Mouse (Mus musculus) MEL (cell line): Measurements from ENCODE around the gene Lgr6. TPM values are rescaled to one million over a fixed set of nuclear protein-coding genes. Genes with fewer than 3 reads are reported as not detected.

ENCODE experiments used
- DNase-seq: peaks from one replicate; pipeline ENCODE4 v3.0.0; 2011; ENCODE audit warnings: low read depth, low spot score
- H3K27ac ChIP-seq: 2 replicates; pipeline ENCODE4 v1.5.1; 2012; ENCODE audit warnings: low read depth, mild to moderate bottlenecking, control low read depth, low read length, moderate library complexity; ENCODE audit not compliant: control insufficient read depth
- H3K27me3 ChIP-seq, 2 experiments: fragments of 150-350 bp in 1 of 2; sonication (generic) in 1 of 2; 2 replicates each; pipeline ENCODE4 v1.6.1; 2012; ENCODE audit warnings: low read length in 2 of 2, mild to moderate bottlenecking in 2 of 2, improper control_type of control experiment in 1 of 2, moderate library complexity in 1 of 2; ENCODE audit not compliant: insufficient read depth in 2 of 2, control insufficient read depth in 1 of 2
- H3K36me3 ChIP-seq, 2 experiments: 2 replicates each; pipeline ENCODE4 v1.6.1; 2012 to 2014; ENCODE audit warnings: low read length in 2 of 2, improper control_type of control experiment in 1 of 2, inconsistent platforms in 1 of 2, mild to moderate bottlenecking in 1 of 2; ENCODE audit not compliant: insufficient read depth in 2 of 2, control insufficient read depth in 1 of 2
- H3K4me1 ChIP-seq, 2 experiments: fragments of 150-350 bp in 1 of 2; sonication (generic) in 1 of 2; 2 replicates each; pipeline ENCODE4 v1.6.1; 2012; ENCODE audit warnings: low read length in 2 of 2, improper control_type of control experiment in 1 of 2, mild to moderate bottlenecking in 1 of 2; ENCODE audit not compliant: insufficient read depth in 2 of 2, control insufficient read depth in 1 of 2
- H3K4me3 ChIP-seq, 2 experiments: fragments of 150-350 bp in 1 of 2; sonication (generic) in 1 of 2; 2 replicates each; pipeline ENCODE4 v1.5.1; 2012; ENCODE audit warnings: low read depth in 2 of 2, low read length in 2 of 2, mild to moderate bottlenecking in 2 of 2, moderate library complexity in 2 of 2, control low read depth in 1 of 2, improper control_type of control experiment in 1 of 2; ENCODE audit not compliant: control insufficient read depth in 1 of 2, insufficient read depth in 1 of 2
- H3K79me2 ChIP-seq: 2 replicates; pipeline ENCODE4 v1.6.1; 2012; ENCODE audit warnings: mild to moderate bottlenecking, low read length, moderate library complexity; ENCODE audit not compliant: control insufficient read depth, poor library complexity, insufficient read depth
- H3K9ac ChIP-seq: 2 replicates; pipeline ENCODE4 v1.6.1; 2012; ENCODE audit warnings: low read depth, mild to moderate bottlenecking, control low read depth, low read length, moderate library complexity; ENCODE audit not compliant: control insufficient read depth, poor library complexity, severe bottlenecking
- H3K9me3 ChIP-seq: fragments of 150-350 bp; sonication (generic); replicated peaks from 2 replicates; pipeline ENCODE4 v1.6.1; 2012; ENCODE audit warnings: mild to moderate bottlenecking, low read length, improper control_type of control experiment, moderate library complexity; ENCODE audit not compliant: insufficient read depth
- BHLHE40 ChIP-seq: IDR thresholded peaks from 2 replicates; pipeline ENCODE4 v1.6.1; 2012; ENCODE audit warnings: low read depth, mild to moderate bottlenecking, inconsistent platforms, low read length, improper control_type of control experiment, borderline replicate concordance
- CHD1 ChIP-seq: IDR thresholded peaks from 2 replicates; pipeline ENCODE4 v1.6.1; 2012; ENCODE audit warnings: low read depth, mild to moderate bottlenecking, inconsistent platforms, low read length, improper control_type of control experiment
- CHD2 ChIP-seq: IDR thresholded peaks from 2 replicates; pipeline ENCODE4 v1.6.1; 2011; ENCODE audit warnings: low read length, improper control_type of control experiment
- CTCF ChIP-seq, 3 experiments: IDR thresholded peaks in 2 of 3; conservative IDR thresholded peaks in 1 of 3; 2 replicates each; pipeline ENCODE4 v1.5.1; 2011 to 2012; ENCODE audit warnings: low read length in 3 of 3, low read depth in 2 of 3, mild to moderate bottlenecking in 2 of 3, improper control_type of control experiment in 1 of 3, inconsistent platforms in 1 of 3, mixed read lengths in 1 of 3, moderate library complexity in 1 of 3; ENCODE audit not compliant: control insufficient read depth in 1 of 3, insufficient read depth in 1 of 3, poor library complexity in 1 of 3, severe bottlenecking in 1 of 3
- E2F4 ChIP-seq: IDR thresholded peaks from 2 replicates; pipeline ENCODE4 v1.6.1; 2011; ENCODE audit warnings: low read depth, low read length, improper control_type of control experiment, borderline replicate concordance
- ELF1 ChIP-seq: IDR thresholded peaks from 2 replicates; pipeline ENCODE4 v1.6.1; 2014; ENCODE audit warnings: low read depth, mild to moderate bottlenecking, inconsistent platforms, low read length, improper control_type of control experiment, moderate library complexity
- HCFC1 ChIP-seq: IDR thresholded peaks from 2 replicates; pipeline ENCODE4 v1.6.1; 2012; ENCODE audit warnings: low read depth, mild to moderate bottlenecking, inconsistent platforms, low read length, improper control_type of control experiment, moderate library complexity
- JUND ChIP-seq: IDR thresholded peaks from 2 replicates; pipeline ENCODE4 v1.6.1; 2011; ENCODE audit warnings: low read depth, mild to moderate bottlenecking, improper control_type of control experiment, low read length
- KAT2A ChIP-seq: conservative IDR thresholded peaks from 2 replicates; pipeline ENCODE4 v1.6.1; 2012; ENCODE audit warnings: low read depth, low read length, improper control_type of control experiment, inconsistent platforms
- MAFK ChIP-seq: IDR thresholded peaks from 2 replicates; pipeline ENCODE4 v1.6.1; 2011; ENCODE audit warnings: low read depth, mild to moderate bottlenecking, low read length, improper control_type of control experiment, borderline replicate concordance
- MAX ChIP-seq: IDR thresholded peaks from 2 replicates; pipeline ENCODE4 v1.6.1; 2011; ENCODE audit warnings: low read length, improper control_type of control experiment
- MAZ ChIP-seq: IDR thresholded peaks from 2 replicates; pipeline ENCODE4 v1.6.1; 2012; ENCODE audit warnings: low read depth, mild to moderate bottlenecking, inconsistent platforms, low read length, improper control_type of control experiment
- MYC ChIP-seq: IDR thresholded peaks from 2 replicates; pipeline ENCODE4 v1.6.1; 2011; ENCODE audit warnings: low read depth, mild to moderate bottlenecking, low read length, improper control_type of control experiment, moderate library complexity
- NELFE ChIP-seq: IDR thresholded peaks from 2 replicates; pipeline ENCODE4 v1.6.1; 2011; ENCODE audit warnings: low read depth, low read length, improper control_type of control experiment
- NRF1 ChIP-seq: IDR thresholded peaks from 2 replicates; pipeline ENCODE4 v1.6.1; 2014; ENCODE audit warnings: low read depth, mild to moderate bottlenecking, inconsistent platforms, low read length, improper control_type of control experiment, moderate library complexity; ENCODE audit not compliant: poor library complexity, insufficient read depth, severe bottlenecking
- POLR2A ChIP-seq, 2 experiments: IDR thresholded peaks; 2 replicates each; pipeline ENCODE4 v1.6.1; 2011 to 2012; ENCODE audit warnings: low read length in 2 of 2, mild to moderate bottlenecking in 2 of 2, control low read depth in 1 of 2, improper control_type of control experiment in 1 of 2, low read depth in 1 of 2, moderate library complexity in 1 of 2; ENCODE audit not compliant: control insufficient read depth in 1 of 2, insufficient read depth in 1 of 2, poor library complexity in 1 of 2
- POLR2AphosphoS2 ChIP-seq: IDR thresholded peaks from 2 replicates; pipeline ENCODE4 v1.6.1; 2011; ENCODE audit warnings: low read length, improper control_type of control experiment
- POLR2AphosphoS5 ChIP-seq: IDR thresholded peaks from 2 replicates; pipeline ENCODE4 v1.6.1; 2012; ENCODE audit warnings: low read depth, borderline replicate concordance, mild to moderate bottlenecking, inconsistent platforms, low read length, moderate library complexity, mixed read lengths
- RAD21 ChIP-seq: IDR thresholded peaks from 2 replicates; pipeline ENCODE4 v1.6.1; 2011; ENCODE audit warnings: mild to moderate bottlenecking, low read depth, low read length, improper control_type of control experiment
- RCOR1 ChIP-seq: IDR thresholded peaks from 2 replicates; pipeline ENCODE4 v1.6.1; 2012; ENCODE audit warnings: low read depth, mild to moderate bottlenecking, inconsistent platforms, low read length, improper control_type of control experiment
- SMC3 ChIP-seq: IDR thresholded peaks from 2 replicates; pipeline ENCODE4 v1.6.1; 2011; ENCODE audit warnings: low read depth, low read length, improper control_type of control experiment
- TBP ChIP-seq: IDR thresholded peaks from 2 replicates; pipeline ENCODE4 v1.8.0; 2011; ENCODE audit warnings: low read depth, low read length, improper control_type of control experiment
- TCF12 ChIP-seq: IDR thresholded peaks from 2 replicates; pipeline ENCODE4 v1.6.1; 2014; ENCODE audit warnings: low read depth, mild to moderate bottlenecking, inconsistent platforms, low read length, improper control_type of control experiment, moderate library complexity
- UBTF ChIP-seq: IDR thresholded peaks from 2 replicates; pipeline ENCODE4 v1.6.1; 2012; ENCODE audit warnings: low read depth, mild to moderate bottlenecking, inconsistent platforms, low read length, improper control_type of control experiment, moderate library complexity, borderline replicate concordance; ENCODE audit not compliant: insufficient read depth
- USF1 ChIP-seq: IDR thresholded peaks from 2 replicates; pipeline ENCODE4 v1.6.1; 2014; ENCODE audit warnings: low read depth, mild to moderate bottlenecking, inconsistent platforms, low read length, improper control_type of control experiment, moderate library complexity
- USF2 ChIP-seq, 2 experiments: IDR thresholded peaks; 2 replicates each; pipeline ENCODE4 v1.6.1; 2011 to 2012; ENCODE audit warnings: improper control_type of control experiment in 2 of 2, low read length in 2 of 2, borderline replicate concordance in 1 of 2, inconsistent platforms in 1 of 2, low read depth in 1 of 2, mild to moderate bottlenecking in 1 of 2; ENCODE audit not compliant: insufficient read depth in 1 of 2
- ZC3H11A ChIP-seq: IDR thresholded peaks from 2 replicates; pipeline ENCODE4 v1.6.1; 2012; ENCODE audit warnings: low read depth, mild to moderate bottlenecking, inconsistent platforms, low read length, improper control_type of control experiment
- ZKSCAN1 ChIP-seq: IDR thresholded peaks from 2 replicates; pipeline ENCODE4 v1.6.1; 2012; ENCODE audit warnings: low read depth, mild to moderate bottlenecking, inconsistent platforms, low read length, improper control_type of control experiment, moderate library complexity
- ZMIZ1 ChIP-seq: IDR thresholded peaks from 2 replicates; pipeline ENCODE4 v1.6.1; 2012; ENCODE audit warnings: low read depth, mild to moderate bottlenecking, inconsistent platforms, low read length, improper control_type of control experiment, moderate library complexity
- ZNF384 ChIP-seq: IDR thresholded peaks from 2 replicates; pipeline ENCODE4 v1.6.1; 2012; ENCODE audit warnings: low read depth, mild to moderate bottlenecking, inconsistent platforms, low read length, improper control_type of control experiment
- polyA plus RNA-seq, 2 experiments: library from polyadenylated mRNA; stranded (reverse) in 1 of 2; unstranded in 1 of 2; fragments of >175 nt in 1 of 2; fragments of >200 nt in 1 of 2; gene quantifications; 2 replicates each; pipeline versions ENCODE4 v1.2.1 to v1.2.4; 2012; ENCODE audit warnings: low replicate concordance in 2 of 2, low read depth in 1 of 2; ENCODE audit not compliant: insufficient read length in 2 of 2, insufficient read depth in 1 of 2, missing spikeins in 1 of 2
- total RNA-seq: library from RNA; depleted of rRNA; stranded (reverse); fragments of 300-350 nt; gene quantifications from 2 replicates; pipeline ENCODE4 v1.2.3, GENCODE M21; 2012

Lgr6 gene
- total and polyA plus RNA-seq, 3 experiments: 0.04 to 0.10 TPM; not detected in 1

DNA sequence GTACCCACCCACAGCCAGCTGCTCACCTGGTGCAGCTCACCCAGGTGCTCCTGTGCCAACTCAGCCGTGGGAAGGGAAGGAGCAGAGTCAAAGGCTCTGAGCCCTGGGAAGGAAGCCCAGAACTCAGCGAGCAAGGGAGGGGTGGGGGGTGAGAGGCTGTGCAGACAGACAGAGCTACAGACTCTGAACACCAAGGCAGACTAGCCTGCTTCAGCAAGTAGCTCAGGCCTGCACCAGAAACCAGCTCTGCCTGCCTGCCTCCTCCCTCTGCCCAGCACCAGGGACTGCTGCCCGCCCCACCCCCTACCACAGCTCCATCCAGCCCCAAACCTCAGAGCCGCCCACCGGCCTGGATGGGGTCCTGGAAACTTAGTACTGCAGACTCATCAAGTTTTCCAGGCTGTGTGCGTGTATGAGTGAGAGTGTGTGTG is 22.9 kb upstream of the Lgr6 start:
- Histone ChIP-seq H3K9ac (no peak overlapping the region), H3K4me3 (no peak overlapping the region)
- no peak for TF ChIP-seq RCOR1
- no peak for TF ChIP-seq SMC3
- no peak for TF ChIP-seq NRF1
- no peak for TF ChIP-seq KAT2A
- no peak for TF ChIP-seq ZKSCAN1
- no peak for TF ChIP-seq ZMIZ1
- no peak for TF ChIP-seq ELF1
- TF ChIP-seq JUND: no peak
- TF ChIP-seq NELFE: no peak
- no peak for TF ChIP-seq USF2 (IDR thresholded peaks at IDR 0.05; ENCODE audit: borderline replicate concordance in 1 of 2, insufficient read depth in 1 of 2, low read depth in 1 of 2, low read length in 2 of 2)
- no peak for TF ChIP-seq E2F4
- no peak for TF ChIP-seq MAFK
- no peak for TF ChIP-seq MYC
- TF ChIP-seq MAZ: no peak
- no peak for TF ChIP-seq TCF12
- no peak for TF ChIP-seq POLR2A (IDR thresholded peaks at IDR 0.05; ENCODE audit: control insufficient read depth in 1 of 2, insufficient read depth in 1 of 2, low read depth in 1 of 2, low read length in 2 of 2, poor library complexity in 1 of 2)
- TF ChIP-seq ZNF384: no peak
- TF ChIP-seq USF1: no peak
- TF ChIP-seq RAD21: no peak
- TF ChIP-seq, all 39 proteins: peak for 0
- no peaks in the 10 kb centered on the region for H3K27me3 ChIP-seq
- H3K9me3 ChIP-seq: no peaks in the 10 kb centered on the region
- DNase-seq: no peak
- H3K36me3 ChIP-seq: peaks cover 2 to 9% of the 10 kb centered on the region in 2 experiments; a peak in 3 of 4 replicates
- peaks cover 16% of the 10 kb centered on the region for H3K79me2 ChIP-seq
- H3K4me1 ChIP-seq: peaks cover 0 to 19% of the 10 kb centered on the region in 2 experiments; a peak in 3 of 4 replicates
- H3K27ac ChIP-seq: no peak overlapping the region

DNA sequence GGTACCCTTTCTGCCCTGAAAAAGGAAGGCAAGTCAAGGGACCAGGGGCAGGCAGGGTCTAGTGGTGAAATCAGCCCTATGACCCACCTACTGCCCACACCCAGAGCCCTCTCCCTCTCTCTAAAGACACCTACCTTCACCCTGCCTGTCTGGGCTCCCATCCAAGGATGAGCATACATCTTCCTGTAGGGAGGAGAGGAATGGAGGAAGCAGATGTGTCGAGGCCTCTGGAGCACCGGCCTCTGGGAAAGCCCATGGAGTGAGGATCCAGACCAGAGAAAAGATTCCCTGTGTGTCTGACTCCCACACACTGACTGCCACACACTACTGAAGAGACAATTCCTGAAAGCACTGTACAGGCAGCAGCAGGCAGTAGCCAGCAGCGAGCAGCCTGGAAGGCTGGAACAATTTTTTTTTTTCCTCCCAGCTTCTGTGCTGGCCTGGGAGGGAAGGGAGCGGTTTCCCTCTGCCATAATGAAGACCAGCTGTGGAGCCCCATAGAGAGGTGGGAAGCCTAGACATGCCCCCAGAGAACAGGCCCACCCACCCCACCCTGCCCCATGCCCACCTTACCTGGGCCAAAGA is 21.5 kb upstream of the Lgr6 start:
- peaks cover 2 to 9% of the 10 kb centered on the region in 2 experiments; a peak in 3 of 4 replicates for H3K36me3 ChIP-seq

More for the DNA sequence above, 21.5 kb upstream of the Lgr6 start:
- Histone ChIP-seq H3K9ac (no peak overlapping the region), H3K27me3 (no peaks in the 10 kb centered on the region), H3K4me1 (peaks cover 0 to 19% of the 10 kb centered on the region in 2 experiments; a peak in 3 of 4 replicates), H3K4me3 (no peak overlapping the region), H3K9me3 (no peaks in the 10 kb centered on the region), H3K79me2 (peaks cover 3% of the 10 kb centered on the region; the same call in 1 of the 2 replicates), H3K27ac (no peak overlapping the region)
- DNase-seq: no peak
- TF ChIP-seq NRF1 (no peak), CHD2 (no peak), UBTF (no peak), CHD1 (no peak), USF2 (IDR thresholded peaks at IDR 0.05; ENCODE audit: borderline replicate concordance in 1 of 2, insufficient read depth in 1 of 2, low read depth in 1 of 2, low read length in 2 of 2) (no peak), ZNF384 (no peak), ZMIZ1 (no peak), BHLHE40 (no peak), CTCF (IDR thresholded peaks at IDR 0.05 in 2 of 3, conservative IDR thresholded peaks at IDR 0.05 in 1 of 3; ENCODE audit: control insufficient read depth in 1 of 3, insufficient read depth in 1 of 3, low read depth in 2 of 3, low read length in 3 of 3, poor library complexity in 1 of 3, severe bottlenecking in 1 of 3) (no peak), MAX (no peak), ZC3H11A (no peak), RAD21 (no peak), NELFE (no peak), POLR2AphosphoS2 (no peak), POLR2AphosphoS5 (no peak), HCFC1 (no peak), TBP (no peak), RCOR1 (no peak), MAZ (no peak), SMC3 (no peak)
